Mouse (Mus musculus) CD8-positive naive resting alpha-beta T cell, adult 2 months (primary cell): ENCODE data around the gene Hoxd10.

Source experiments
- DNase-seq, 2 experiments: peaks; one replicate each; pipeline ENCODE4 v3.0.0; 2022; ENCODE audit warnings: low read depth in 2 of 2, low spot score in 2 of 2

Hoxd10 gene

DNA sequence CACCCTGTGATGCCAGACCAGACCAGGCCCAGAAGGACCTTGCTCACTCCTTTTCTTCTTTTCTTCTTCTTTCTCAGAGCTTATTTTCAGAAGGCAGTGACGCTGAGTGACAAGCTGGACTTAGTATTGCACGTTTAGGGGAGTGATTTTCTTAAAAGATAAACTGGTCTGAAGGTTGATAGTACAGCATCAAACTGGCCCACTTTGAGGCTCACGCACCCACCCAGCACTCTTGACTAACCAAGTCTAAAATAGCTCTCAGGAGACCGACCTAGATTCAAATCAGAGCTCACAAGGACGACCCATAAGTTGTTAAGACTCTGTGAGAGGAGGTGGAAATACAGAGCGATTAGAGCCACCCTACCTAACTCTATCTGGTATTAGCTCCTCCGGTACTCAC, 25.3 kb upstream of the Hoxd10 start:
- no peak for DNase-seq

DNA sequence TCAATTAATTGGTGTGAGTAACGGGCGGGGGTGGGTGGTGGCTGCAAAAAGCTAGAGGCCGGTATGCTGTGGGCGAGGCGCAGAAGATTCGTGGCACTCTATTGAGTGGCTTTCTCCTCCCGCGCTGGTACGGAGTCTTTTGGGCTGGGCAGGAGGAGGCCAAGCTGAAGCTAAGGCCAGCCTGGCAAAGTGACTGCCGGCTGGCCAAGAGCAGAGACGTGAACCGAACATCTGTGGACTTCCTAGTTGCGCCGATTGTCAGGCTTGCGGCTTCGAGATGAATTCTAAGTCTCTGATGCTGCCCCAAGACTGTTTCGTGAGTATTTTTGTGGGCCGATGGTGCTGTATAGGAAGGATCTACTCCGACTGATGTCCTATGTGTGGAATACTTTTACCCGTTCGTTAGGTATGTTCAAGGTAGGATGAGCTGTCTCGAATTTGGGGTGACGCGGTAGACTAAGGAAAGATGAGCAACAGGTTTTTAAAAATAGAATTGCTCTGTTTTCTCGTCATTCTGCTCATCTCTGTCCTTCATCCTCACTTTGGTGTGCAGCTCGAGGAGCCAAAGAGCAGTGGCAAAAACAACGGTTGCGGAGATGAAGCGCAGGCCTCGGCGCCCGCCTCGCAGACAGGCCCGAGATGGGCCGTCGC, 24.4 kb upstream of the Hoxd10 start:
- no peak for DNase-seq

DNA sequence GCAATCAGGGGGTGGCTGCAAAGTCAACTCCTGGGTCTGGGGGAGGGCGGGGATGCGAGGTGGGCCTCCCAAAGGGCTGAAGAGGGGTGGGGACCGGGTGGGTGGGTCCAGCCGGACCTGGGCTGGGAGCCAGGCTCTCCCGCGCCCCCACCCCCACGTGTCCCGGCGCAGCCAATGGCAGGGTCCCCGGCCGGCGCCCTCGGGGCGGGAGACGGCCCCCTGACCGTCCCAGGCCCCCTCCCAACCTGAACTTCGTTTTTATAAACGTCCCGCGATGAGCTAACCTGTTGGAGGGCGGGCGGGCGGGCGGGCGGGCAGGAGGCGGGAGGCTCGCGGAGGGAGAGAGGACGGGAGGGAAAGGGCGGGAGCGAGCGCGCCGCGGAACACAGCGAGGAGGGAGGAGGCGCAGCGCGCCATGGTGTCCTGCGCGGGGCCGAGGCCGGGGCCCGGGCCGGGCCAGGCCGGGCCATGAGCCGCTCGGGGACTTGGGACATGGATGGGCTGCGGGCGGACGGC, 23.8 kb upstream of the Hoxd10 start, which contains the start of gene Hoxd13:
Gene Hoxd13 (plus strand): TSS at position 469 of the 516 bp plus-strand sequence.
- no peak for DNase-seq

DNA sequence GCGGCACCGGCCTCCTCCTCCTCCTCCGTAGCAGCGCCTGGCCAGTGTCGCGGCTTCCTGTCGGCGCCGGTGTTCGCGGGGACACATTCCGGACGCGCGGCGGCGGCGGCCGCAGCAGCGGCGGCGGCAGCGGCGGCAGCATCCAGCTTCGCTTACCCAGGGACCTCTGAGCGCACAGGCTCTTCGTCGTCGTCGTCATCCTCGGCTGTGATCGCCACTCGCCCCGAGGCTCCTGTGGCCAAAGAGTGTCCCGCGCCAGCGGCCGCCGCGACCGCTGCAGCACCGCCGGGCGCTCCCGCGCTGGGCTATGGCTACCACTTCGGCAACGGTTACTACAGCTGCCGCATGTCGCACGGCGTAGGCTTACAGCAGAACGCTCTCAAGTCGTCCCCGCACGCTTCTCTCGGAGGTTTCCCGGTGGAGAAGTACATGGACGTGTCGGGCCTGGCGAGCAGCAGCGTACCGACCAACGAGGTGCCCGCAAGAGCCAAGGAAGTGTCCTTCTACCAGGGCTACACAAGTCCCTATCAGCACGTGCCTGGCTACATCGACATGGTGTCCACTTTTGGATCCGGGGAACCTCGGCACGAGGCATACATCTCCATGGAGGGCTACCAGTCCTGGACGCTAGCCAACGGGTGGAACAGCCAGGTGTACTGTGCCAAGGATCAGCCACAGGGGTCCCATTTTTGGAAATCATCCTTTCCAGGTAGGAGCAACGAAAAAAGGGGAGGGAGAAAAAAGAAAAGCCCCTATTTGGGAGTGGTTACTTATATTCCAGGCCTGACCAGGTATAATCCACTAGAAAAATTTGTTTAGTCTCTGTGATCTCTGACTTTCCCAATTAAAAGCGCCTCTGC, 23.1 kb upstream of the Hoxd10 start:
- no peak for DNase-seq

DNA sequence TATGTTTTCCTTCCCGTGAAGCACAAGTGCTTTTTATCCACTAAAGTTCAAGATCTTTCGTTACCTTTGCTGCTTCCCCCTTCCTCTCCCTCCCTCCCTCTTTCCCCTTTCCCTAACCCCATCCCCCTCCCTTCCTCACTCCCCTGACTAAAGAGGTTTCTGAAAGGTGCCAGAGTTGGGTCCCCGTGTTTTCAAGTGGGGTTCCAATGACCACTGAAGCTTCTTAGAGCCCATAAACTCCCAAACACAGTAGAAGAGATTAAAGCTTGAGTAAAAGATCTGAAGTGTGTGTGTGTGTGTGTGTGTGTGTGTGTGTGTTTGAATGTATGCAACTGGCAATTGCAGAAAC, 22.5 kb upstream of the Hoxd10 start:
- no peak for DNase-seq

DNA sequence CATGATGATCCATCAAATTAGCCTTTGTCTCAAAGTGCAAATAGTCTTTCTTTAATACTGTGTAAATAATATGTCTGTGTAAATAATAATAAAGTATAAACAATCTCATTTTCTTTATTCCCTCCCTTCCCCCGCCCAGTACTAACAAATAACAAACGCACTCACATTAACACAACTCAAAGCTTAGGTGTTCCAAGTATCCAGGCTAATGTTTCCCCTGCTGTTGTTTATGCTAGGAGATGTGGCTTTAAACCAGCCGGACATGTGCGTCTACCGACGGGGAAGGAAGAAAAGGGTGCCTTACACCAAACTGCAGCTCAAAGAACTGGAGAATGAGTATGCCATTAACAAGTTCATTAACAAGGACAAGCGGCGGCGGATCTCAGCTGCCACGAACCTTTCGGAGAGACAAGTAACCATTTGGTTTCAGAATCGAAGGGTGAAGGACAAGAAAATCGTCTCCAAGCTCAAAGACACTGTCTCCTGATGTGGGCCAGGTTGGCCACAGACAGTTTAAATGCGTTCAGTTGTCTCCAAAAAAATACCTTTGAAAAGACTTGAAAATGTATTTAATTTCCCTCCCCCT, 22.0 kb upstream of the Hoxd10 start:
- no peak for DNase-seq

DNA sequence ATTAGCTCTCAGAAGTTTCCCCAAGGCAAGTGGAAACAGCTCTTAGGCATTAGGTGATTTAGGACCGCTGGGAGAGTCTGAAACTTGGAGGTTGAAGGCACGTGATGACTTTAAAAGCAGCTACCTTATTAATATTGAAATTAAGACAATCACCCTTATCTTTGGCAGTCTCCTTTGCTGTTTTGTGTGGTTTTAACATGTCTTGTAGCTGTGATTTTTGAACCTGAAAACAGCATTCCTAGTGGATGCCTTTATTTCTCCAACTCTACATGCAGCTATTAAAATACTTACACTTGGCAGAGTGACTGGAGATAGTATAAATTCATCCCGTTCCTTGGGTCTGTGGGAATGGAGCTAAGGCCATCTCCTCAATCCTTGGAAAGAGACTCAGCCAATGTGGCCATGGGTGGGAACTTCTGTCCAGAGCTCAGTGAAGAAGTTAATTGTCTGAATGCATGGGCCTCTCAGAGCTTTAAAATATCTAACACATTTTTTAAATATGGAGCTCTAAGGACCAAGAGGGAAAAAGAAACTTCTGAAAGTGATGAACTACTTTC, 21.0 kb upstream of the Hoxd10 start:
- DNase-seq: no peak

DNA sequence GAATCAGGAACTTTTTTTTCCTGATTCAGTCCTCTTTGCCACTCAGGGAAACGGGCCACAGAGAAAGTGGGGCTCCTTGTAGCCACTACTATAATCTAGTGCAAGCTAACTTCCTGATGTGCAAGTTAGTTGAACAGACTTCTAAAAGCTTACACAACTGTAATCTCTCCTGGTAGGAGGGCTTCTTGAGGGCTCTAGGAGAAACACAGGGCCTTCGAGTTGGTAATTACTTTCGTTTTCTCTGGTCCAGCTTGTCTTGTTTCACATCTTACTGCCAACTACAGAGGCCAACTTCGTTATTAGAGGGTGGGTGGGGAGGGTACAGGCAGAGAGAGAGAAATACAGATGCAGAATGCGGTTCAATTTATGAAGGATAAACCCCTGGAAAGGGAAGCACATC, 19.9 kb upstream of the Hoxd10 start:
- no peak for DNase-seq

DNA sequence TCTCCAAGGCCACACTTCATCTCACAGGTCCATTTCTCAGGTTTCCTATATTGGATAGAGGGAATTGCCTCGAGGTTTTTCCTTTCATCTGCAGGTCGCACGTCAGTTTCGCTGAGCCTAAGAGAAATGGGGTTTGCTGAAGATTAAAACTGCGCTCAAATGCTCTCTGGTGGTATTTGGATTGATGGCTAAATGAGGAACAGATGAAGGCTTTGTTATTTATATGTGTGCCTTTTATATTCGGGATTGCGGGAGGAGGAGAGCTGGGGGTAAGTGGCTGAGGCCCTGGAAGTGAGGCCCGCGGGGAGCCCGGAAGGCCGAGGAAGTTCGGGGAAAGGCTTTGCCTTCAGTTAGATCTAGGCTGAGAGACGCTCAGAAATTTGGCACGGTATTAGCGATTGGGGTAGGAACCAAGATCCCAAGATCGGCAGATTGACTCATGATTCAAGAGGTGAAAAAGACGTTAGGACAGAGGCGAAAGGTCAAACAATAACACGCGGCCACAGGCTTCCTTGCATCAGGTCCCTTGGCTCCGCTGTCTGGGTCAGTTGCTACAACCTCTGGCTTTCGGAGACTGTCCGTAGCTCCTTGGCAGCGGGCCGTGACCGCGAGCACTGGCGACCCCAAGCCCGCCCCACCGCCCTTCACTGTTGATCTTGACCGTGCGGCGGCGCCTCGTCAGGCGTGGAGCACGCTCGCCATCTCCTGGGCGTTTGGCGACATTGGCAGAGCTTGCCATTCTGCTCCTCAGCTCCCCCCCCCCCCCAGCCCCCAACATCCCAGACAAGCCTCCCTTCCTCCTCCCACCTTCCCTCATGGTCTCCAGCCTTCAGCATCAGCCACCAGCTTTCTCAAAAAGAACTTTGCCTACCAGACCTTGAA, 19.0 kb upstream of the Hoxd10 start:
- DNase-seq: peak in 1 of 2 experiments; percentile 37

DNA sequence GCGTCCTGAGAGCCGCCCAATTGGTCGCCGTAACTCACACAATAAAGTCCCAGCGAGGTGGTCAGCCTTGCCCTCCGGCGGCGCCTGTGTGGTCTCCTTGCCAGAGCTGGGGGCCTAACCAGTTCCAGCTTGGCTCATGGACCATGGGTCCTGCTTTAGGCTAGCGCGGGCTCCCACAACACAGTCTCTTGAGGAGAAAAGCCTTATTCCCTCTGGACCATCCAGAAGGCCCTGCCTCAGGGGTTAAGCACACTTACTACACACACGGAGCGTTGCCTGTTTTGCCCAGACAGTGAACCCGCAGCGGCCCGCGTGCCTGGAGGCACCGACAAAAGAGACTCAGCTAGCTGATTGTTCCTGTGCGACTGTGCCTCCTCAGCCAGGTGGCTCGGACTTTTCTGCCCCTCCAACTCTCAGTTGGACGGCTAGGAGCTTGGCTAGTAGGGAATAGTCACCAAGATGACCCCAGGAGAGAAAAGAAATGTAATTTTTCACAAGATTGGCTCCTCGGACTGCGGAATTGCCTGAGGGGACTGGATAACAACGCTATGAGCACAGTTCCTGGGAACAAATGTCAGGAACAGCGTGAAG, 17.8 kb upstream of the Hoxd10 start:
- DNase-seq: no peak

DNA sequence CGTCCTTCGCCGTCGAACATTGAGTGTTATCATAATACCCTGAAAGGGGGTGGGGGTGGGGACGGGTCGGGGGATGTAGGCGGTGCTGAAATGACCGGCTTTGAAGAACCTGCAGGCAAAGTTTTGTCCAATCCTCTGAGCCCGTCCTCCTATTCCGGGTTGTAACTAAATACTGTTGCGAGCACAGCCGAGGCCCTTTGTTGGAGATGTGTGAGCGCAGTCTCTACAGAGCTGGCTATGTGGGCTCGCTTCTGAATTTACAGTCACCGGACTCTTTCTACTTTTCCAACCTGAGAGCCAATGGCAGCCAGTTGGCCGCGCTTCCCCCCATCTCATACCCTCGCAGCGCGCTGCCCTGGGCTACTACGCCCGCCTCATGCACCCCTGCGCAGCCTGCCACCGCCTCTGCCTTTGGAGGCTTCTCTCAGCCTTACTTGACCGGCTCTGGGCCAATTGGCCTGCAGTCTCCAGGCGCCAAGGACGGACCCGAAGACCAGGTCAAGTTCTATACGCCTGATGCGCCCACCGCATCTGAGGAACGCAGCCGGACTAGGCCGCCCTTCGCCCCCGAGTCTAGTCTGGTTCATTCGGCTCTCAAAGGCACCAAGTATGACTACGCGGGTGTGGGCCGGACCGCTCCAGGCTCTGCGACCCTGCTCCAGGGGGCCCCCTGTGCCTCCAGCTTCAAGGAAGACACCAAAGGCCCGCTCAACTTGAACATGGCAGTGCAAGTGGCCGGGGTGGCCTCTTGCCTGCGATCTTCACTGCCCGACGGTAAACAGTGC, 16.7 kb upstream of the Hoxd10 start, which contains the start of gene Hoxd12:
Gene Hoxd12 (plus strand): TSS at position 133 of the 785 bp plus-strand sequence.
- DNase-seq: no peak

DNA sequence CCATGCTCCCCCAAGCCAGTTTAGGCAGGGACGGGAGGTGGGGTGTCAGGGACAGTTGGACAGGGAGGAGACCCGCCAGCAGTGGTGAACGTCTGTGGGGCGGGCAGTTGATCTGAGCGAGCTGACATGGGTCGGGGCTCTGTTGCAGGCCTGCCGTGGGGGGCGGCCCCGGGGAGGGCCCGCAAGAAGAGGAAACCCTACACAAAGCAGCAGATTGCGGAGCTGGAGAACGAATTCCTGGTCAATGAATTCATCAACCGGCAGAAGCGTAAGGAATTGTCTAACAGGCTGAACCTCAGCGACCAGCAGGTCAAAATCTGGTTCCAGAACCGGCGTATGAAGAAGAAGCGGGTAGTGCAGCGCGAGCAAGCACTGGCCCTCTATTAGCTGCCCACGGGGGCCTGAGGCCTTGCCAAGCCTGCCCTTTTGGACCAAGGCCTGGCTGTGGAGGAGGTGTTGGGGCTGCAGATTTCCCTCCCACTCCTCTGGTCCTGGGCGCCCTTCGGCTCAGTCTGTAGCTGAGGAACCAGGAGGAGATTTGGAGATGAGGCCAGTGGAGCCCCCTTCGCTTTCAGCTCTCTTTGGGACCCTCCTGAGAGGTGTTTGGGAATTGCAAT, 15.9 kb upstream of the Hoxd10 start:
- no peak for DNase-seq

DNA sequence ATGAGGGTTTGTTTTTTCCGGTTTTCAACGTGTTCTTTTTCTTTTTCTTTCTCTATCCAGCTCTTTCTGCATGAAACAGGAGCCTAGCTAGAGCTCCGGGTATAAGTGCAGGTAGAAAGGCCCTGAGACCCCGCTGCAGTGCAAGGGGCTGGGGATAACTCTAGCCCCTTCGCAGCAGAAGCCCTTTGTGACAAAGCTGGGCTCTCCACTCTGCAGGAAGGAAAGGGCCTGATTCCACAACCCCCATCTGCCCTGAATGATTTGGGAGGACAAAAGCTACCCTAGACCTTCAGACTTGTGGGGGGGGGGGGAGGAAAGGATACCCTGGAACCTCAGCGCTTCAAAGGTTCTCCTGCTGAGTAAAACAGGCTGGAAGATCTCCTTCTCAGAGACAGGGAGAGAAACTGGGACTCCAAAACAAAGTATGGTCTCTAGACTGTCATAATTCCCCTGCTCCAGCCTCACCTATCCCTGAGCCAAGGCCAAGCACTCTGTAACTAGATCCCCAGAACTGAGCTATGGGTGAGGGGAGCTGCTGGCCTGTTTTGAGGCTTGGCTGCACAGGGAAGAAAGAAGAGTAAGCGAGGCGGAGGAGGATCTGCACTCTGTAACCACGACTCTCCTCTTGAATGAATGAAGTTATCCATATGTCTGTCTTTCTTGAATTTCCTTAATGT, 15.2 kb upstream of the Hoxd10 start:
- no peak for DNase-seq

DNA sequence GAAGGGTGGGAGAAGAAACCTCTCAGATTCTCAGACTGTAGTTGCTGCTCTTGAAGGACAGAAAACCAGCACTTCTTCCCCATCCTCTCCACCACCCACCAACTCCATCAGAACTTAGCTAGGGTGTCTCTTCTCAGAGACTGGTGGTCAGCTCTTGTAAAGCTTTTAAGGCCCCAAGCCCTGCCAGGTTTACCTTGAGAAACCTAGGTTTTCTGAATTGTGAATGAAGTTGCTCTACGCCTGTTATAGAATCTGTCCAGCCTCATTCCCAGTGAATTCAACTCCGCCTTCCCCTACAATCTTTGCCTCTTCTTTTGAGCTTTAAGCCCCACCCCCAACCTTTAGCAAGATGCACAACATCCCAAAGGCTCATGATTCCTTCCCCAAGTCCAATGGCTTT, 14.6 kb upstream of the Hoxd10 start:
- no peak for DNase-seq

DNA sequence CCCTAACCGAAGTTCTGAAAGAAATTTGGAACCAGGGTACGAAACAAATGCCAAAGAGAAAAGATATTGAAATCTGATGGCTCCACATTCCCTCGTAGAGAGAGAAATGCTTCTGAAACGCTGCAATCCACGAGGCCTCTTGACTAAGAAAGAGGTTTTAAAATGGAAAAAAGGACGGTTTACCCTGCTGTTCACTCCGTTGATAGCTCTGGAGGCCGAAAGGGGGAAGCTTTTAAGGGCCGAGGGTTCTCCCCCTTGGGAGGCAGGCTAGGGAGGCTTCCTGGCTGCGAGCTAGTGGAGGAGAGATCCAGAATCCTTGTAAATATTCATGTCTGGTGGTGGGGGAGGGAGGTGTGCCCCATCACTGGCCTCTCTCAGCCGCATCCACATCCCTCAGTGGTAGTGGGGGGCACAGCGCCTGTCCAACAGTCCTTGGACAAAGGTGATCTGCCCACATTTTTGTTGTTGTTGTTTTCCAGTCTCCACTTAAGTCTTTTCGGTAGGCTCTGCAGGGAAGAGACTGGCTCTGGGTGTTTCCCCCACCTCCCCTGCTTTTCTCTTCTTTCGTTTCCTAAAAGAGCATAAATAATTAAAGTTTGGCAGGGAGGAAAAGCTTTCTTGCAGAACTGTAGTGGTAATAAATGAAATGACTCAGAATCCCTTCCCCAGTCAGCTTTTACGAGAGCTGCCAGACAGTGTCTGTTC, 12.7 kb upstream of the Hoxd10 start, which contains the start of gene Hoxd11:
Gene Hoxd11 (plus strand): TSS at position 667 of the 705 bp plus-strand sequence.
- no peak for DNase-seq

DNA sequence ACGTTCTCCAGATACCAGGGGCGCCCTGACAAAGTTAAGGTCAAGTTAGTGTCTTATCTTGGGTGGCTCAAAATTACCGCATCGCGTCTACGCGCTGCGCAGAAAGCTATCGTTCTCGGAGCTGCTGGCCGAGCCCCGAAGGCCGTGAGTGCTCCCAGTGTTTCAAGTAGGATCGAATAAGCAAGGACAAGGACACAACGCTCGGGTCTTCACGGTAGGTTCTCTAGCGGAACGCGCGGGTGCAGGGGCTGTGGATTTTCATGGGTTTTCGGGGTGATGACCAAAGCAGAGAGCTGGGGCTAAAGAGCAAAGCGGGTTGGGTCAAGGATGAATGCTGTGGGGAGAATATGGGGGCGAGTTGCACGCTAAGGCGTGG, 12.1 kb upstream of the Hoxd10 start:
- no peak for DNase-seq

DNA sequence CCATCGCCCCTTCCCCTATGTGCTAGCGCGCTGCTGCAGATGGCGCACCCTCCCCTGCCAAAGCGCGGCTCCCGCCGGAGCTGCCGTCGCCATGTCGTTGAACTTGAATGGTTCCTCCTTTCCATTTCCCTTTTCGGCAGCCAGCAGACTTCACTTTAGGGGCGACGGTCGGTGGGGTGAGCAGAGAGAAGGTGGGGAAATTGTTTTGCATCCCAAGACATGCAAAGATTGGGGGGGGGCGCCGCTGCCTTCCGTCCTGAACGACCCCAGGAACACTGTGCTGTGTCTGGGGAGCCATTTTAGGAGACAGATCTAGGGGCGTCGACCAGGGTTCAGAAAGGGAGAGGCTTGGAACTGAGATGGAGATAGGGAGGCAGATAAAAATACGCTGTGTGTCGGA, 11.7 kb upstream of the Hoxd10 start:
- no peak for DNase-seq
